Mouse (Mus musculus): ENCODE results near the gene Lipo4.
"Not testable (repeated sequence)": the region's sequence is repeated elsewhere in the genome, so short reads cannot be mapped to it uniquely, and the experiment has no call there.

Gene Lipo4

GRCm38 (mm10) chr19:33517680-33518079, at the start of gene Lipo4:
Gene Lipo4 (minus strand): TSS chr19:33517780.
- no peak for ATAC-seq (ENCODE audit: low TSS enrichment)

- ATAC-seq (ENCODE audit: low TSS enrichment) = not testable (repeated sequence)
Measured at GRCm38 (mm10) chr19:33456426-33456825, 61.2 kb downstream of the Lipo4 start.

- no peak for ATAC-seq (ENCODE audit: low TSS enrichment)
Measured at GRCm38 (mm10) chr19:33453725-33454124, 63.9 kb downstream of the Lipo4 start.
